In genomic region chr15:80930048-80930571, GRCm38 (mm10) we compare ENCODE assay signal across 8 mouse cellular contexts. TPM values are rescaled to one million over a fixed set of nuclear protein-coding genes. Genes with fewer than 3 reads are reported as not detected.
A peak's percentile ranks its signal among the peaks of the same experiment; 100 is the strongest.
DNase-seq lines count a peak whose midpoint lies in the region; ATAC-seq and TF ChIP-seq lines count a peak whose summit lies in the region.
"Had no signal": no experiment of that assay in that cellular context is flagged by ENCODE, and none has a peak within 500 bp of the region (broad histone marks: within the 10 kb centered on the region; RNA-seq: fewer than 3 reads in every experiment).

No protein-coding gene starts in this region.

- intact Hi-C loops in gastrocnemius, postnatal 14 days (cut with DNase I; ENCODE audit: low total_unique reads): no loop called here

- no peak overlapping the region for H3K27ac ChIP-seq in lung, embryonic 14.5 days (ENCODE audit: low read depth)

- H3K9ac ChIP-seq in lung, embryonic 14.5 days: no peak overlapping the region

- DNase-seq in lung, embryonic 14.5 days: peak; percentile 47
- no peak for DNase-seq in lung, adult 2 months
- peak; percentile 40 for DNase-seq in c-Kit-positive CD71-positive TER-119-positive erythroid progenitor cells, embryonic 14.5 days (ENCODE audit: low spot score)
- peak; percentile 54 to 69 for DNase-seq in thymus, postnatal 10 days (ENCODE audit: low spot score in 2 of 2)
- DNase-seq in spleen, postnatal 10 days (ENCODE audit: low spot score in 2 of 2): no peak
- no peak for DNase-seq in gastrocnemius, postnatal 14 days
- DNase-seq: kidney, postnatal 36 days had no signal

- 39% methylated on average over 14 of the region's 16 CpGs for WGBS in lung, embryonic 14.5 days
- 44% methylated on average over 14 of the region's 16 CpGs for WGBS in lung, adult 2 months

- no peaks in the 10 kb centered on the region for H3K27me3 ChIP-seq in lung, embryonic 14.5 days (ENCODE audit: insufficient read depth, low read length)

- H3K9me3 ChIP-seq in lung, embryonic 14.5 days (ENCODE audit: low read depth, low read length): no peaks in the 10 kb centered on the region

- H3K4me1 ChIP-seq in lung, embryonic 14.5 days (ENCODE audit: insufficient read depth): no peaks in the 10 kb centered on the region
- no peaks in the 10 kb centered on the region for H3K4me1 ChIP-seq in lung, adult 2 months (ENCODE audit: control insufficient read depth, insufficient read depth, low read length)

- peak; percentile 41; the same call in 1 of the 2 replicates for ATAC-seq in lung, embryonic 14.5 days (ENCODE audit: insufficient read depth)
- ATAC-seq in inflammation-experienced regulatory T-cells, adult 6 months: peak; percentile 63

- H3K4me2 ChIP-seq in lung, embryonic 14.5 days: no peak overlapping the region

- TF ChIP-seq CTCF in lung, embryonic 14.5 days (IDR thresholded peaks at IDR 0.05; ENCODE audit: low read depth): no peak
- TF ChIP-seq CTCF in lung, adult 2 months (IDR thresholded peaks at IDR 0.05; ENCODE audit: insufficient read depth, low read length): no peak

- H3K36me3 ChIP-seq in lung, embryonic 14.5 days (ENCODE audit: insufficient read depth): peaks cover 59% of the 10 kb centered on the region

- no peak for TF ChIP-seq POLR2A in lung, adult 2 months (IDR thresholded peaks at IDR 0.05; ENCODE audit: borderline replicate concordance, extremely low read depth, low read depth, low read length)

- no peak overlapping the region for H3K4me3 ChIP-seq in lung, embryonic 14.5 days (ENCODE audit: low read depth, low read length)
- H3K4me3 ChIP-seq in lung, adult 2 months (replicated peaks; ENCODE audit: extremely low read depth, low read depth, low read length): no peak overlapping the region

RNA-seq across cellular contexts. Expression of gene Adsl, which starts 18.2 kb away (rescaled TPM):
- 164 and 168 TPM in 2 replicates for polyA plus RNA-seq in lung, embryonic 14.5 days (2014; fragmentation: Nextera tagmentation; extraction: Ambion mirVana)
- 41.6 and 55.2 TPM in 2 replicates for polyA plus RNA-seq in lung, adult 2 months (2012; rRNA removed)
- 100 to 1,000 TPM; 104 to 125 (median 125) TPM for polyA plus RNA-seq in inflammation-experienced regulatory T-cells, adult 6 months (2017; shearing (Covaris generic))
- total RNA-seq in gastrocnemius, postnatal 14 days (2021): 100 to 1,000 TPM; 166 to 179 TPM

RNA-seq across cellular contexts. Expression of gene Sgsm3, which starts 47.5 kb away (rescaled TPM):
- 33.2 and 40.0 TPM in 2 replicates for polyA plus RNA-seq in lung, embryonic 14.5 days (2014; fragmentation: Nextera tagmentation; extraction: Ambion mirVana)
- 50.4 and 52.2 TPM in 2 replicates for polyA plus RNA-seq in lung, adult 2 months (2012; rRNA removed)
- 1 to 10 TPM; 3.1 to 4.5 (median 3.5) TPM for polyA plus RNA-seq in inflammation-experienced regulatory T-cells, adult 6 months (2017; shearing (Covaris generic))
- total RNA-seq in gastrocnemius, postnatal 14 days (2021): 10 to 100 TPM in 1 of 2 experiments, 1 to 10 TPM in 1; 9.0 to 10.2 TPM

Comparison
In these comparisons a context has a peak if more than half of its experiments do, and no peak if none do; other contexts are left out.
1. DNase-seq: peak in lung, embryonic 14.5 days (single experiment), c-Kit-positive CD71-positive TER-119-positive erythroid progenitor cells, embryonic 14.5 days (single experiment) and thymus, postnatal 10 days (2 of 2); none in lung, adult 2 months (single experiment), spleen, postnatal 10 days (0 of 2) and gastrocnemius, postnatal 14 days (single experiment).